Mouse (Mus musculus) thymus, adult 2 months (tissue): Measurements from ENCODE around the gene Tomm70a. TPM values are rescaled to one million over a fixed set of nuclear protein-coding genes. Genes with fewer than 3 reads are reported as not detected.

Experiments
- DNase-seq: peaks from one replicate; pipeline ENCODE4 v3.0.0; 2021
- H3K27ac ChIP-seq: fragments of 200-500 bp; 2 replicates; pipeline ENCODE4 v1.5.1; 2012; ENCODE audit warnings: low read length, control low read depth; ENCODE audit not compliant: control insufficient read depth, insufficient read depth
- H3K27me3 ChIP-seq: fragments of 200-500 bp; 2 replicates; pipeline ENCODE4 v1.6.1; 2012; ENCODE audit warnings: mild to moderate bottlenecking, low read length, moderate library complexity, mixed read lengths; ENCODE audit not compliant: control insufficient read depth, insufficient read depth
- H3K36me3 ChIP-seq: fragments of 200-500 bp; 2 replicates; pipeline ENCODE4 v1.6.1; 2012; ENCODE audit warnings: mild to moderate bottlenecking, low read length, moderate library complexity; ENCODE audit not compliant: control insufficient read depth, insufficient read depth
- H3K4me1 ChIP-seq: fragments of 200-500 bp; replicated peaks from 2 replicates; pipeline ENCODE4 v1.6.1; 2012; ENCODE audit warnings: low read length; ENCODE audit not compliant: control insufficient read depth, insufficient read depth
- H3K4me3 ChIP-seq: fragments of 200-500 bp; 2 replicates; pipeline ENCODE4 v1.5.1; 2012; ENCODE audit warnings: mild to moderate bottlenecking, low read length, control low read depth, moderate library complexity; ENCODE audit not compliant: control insufficient read depth, insufficient read depth
- CTCF ChIP-seq: fragments of 200-500 bp; IDR thresholded peaks from 2 replicates; pipeline ENCODE4 v1.5.1; 2012; ENCODE audit warnings: mild to moderate bottlenecking, control low read depth, low read length, moderate library complexity, borderline replicate concordance; ENCODE audit not compliant: control insufficient read depth, poor library complexity, insufficient read depth; ENCODE audit errors: extremely low read depth
- POLR2A ChIP-seq: fragments of 200-500 bp; IDR thresholded peaks from 2 replicates; pipeline ENCODE4 v1.6.1; 2012; ENCODE audit warnings: mild to moderate bottlenecking, low read length, control low read depth, moderate library complexity; ENCODE audit not compliant: control insufficient read depth, poor library complexity, insufficient read depth; ENCODE audit errors: extremely low read depth
- WGBS: fragments of 180-500 bp; shearing (Covaris S2); methylation state at CpG from one replicate; pipeline ENCODE4 v1.1.7; 2018; 5-methylcytosine and 5-hydroxymethylcytosine counted together
- polyA plus RNA-seq: library from polyadenylated mRNA; depleted of rRNA; stranded (reverse); fragments of >200 nt; gene quantifications from 2 replicates; pipeline ENCODE4 v1.2.3, GENCODE M21; 2012

The Tomm70a gene
- polyA plus RNA-seq, 1 experiment = 14.7 TPM

DNA sequence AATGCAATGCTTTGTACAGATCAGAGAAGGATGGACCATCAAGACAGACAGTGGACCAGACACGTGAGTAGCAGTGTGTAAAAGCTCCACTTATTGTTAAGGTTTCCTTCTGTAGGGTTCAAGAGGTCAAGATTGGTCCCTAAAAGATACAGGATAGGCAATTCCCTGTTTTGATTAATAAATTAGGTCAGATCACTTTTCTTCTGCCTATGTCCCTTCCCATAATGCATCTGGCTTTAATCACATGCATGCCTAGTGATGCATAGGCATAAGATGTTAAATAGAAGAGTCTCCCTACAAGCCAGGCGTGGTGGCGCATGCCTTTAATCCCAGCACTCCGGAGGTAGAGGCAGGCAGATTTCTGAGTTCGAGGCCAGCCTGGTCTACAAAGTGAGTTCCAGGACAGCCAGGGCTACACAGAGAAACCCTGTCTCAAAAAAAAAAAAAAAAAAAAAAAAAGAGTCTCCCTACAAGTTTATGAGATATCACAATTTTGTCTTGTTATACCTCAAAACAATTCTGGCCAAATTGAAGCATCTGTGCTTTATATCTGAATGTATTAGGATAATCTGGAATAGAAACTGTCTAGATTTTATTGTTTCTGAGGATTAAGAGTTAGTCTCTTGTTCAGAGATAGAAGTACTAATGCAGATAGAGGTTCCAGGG, 21.8 kb upstream of the Tomm70a start:
- Histone ChIP-seq H3K27ac (no peak overlapping the region), H3K4me3 (no peak overlapping the region), H3K27me3 (no peaks in the 10 kb centered on the region), H3K36me3 (no peaks in the 10 kb centered on the region), H3K4me1 (no peaks in the 10 kb centered on the region)
- TF ChIP-seq CTCF (no peak), POLR2A (no peak)
- no peak for DNase-seq
- 75% methylated on average over 5 of the region's 5 CpGs for whole genome bisulfite sequencing

GRCm38 (mm10) chr16:57101174-57101573, 20.3 kb upstream of the Tomm70a start:
- no peaks in the 10 kb centered on the region for H3K4me1 ChIP-seq
- H3K27me3 ChIP-seq = no peaks in the 10 kb centered on the region
- WGBS = 90% methylated on average over 1 of the region's 1 CpGs

GRCm38 (mm10) chr16:57106185-57106960, 15.1 kb upstream of the Tomm70a start:
- TF ChIP-seq POLR2A (no peak), CTCF (no peak)
- no peaks in the 10 kb centered on the region for H3K27me3 ChIP-seq
- DNase-seq = no peak
- H3K27ac ChIP-seq = no peak overlapping the region
- no peak overlapping the region for H3K4me3 ChIP-seq
- WGBS = 83% methylated on average over 5 of the region's 5 CpGs
- no peaks in the 10 kb centered on the region for H3K36me3 ChIP-seq
- no peaks in the 10 kb centered on the region for H3K4me1 ChIP-seq

More at GRCm38 (mm10) chr16:57101174-57101573, 20.3 kb upstream of the Tomm70a start:
- Histone ChIP-seq H3K36me3 (no peaks in the 10 kb centered on the region), H3K4me3 (no peak overlapping the region), H3K27ac (no peak overlapping the region)
- no peak for DNase-seq
- TF ChIP-seq POLR2A = no peak

GRCm38 (mm10) chr16:57116066-57116465, 5.4 kb upstream of the Tomm70a start:
- no peak for DNase-seq
- no peaks in the 10 kb centered on the region for H3K4me1 ChIP-seq
- H3K27ac ChIP-seq = no peak overlapping the region
- TF ChIP-seq POLR2A (no peak), CTCF (no peak)
- peaks cover 2% of the 10 kb centered on the region; the same call in 1 of the 2 replicates for H3K27me3 ChIP-seq
- no peaks in the 10 kb centered on the region for H3K36me3 ChIP-seq
- no peak overlapping the region for H3K4me3 ChIP-seq

GRCm38 (mm10) chr16:57117562-57117961, 3.9 kb upstream of the Tomm70a start:
- Histone ChIP-seq H3K27ac (no peak overlapping the region), H3K4me3 (no peak overlapping the region), H3K4me1 (no peaks in the 10 kb centered on the region), H3K27me3 (peaks cover 2% of the 10 kb centered on the region; the same call in 1 of the 2 replicates), H3K36me3 (no peaks in the 10 kb centered on the region)
- DNase-seq = no peak
- TF ChIP-seq CTCF (no peak), POLR2A (no peak)
- WGBS = 67% methylated on average over 2 of the region's 2 CpGs

GRCm38 (mm10) chr16:57121816-57122415, 413 bp downstream of the Tomm70a start:
- TF ChIP-seq CTCF (no peak), POLR2A (no peak)
- Histone ChIP-seq H3K36me3 (no peaks in the 10 kb centered on the region), H3K27ac (peak overlapping the region; percentile 11; the same call in 1 of the 2 replicates), H3K27me3 (peaks cover 2% of the 10 kb centered on the region; the same call in 1 of the 2 replicates), H3K4me1 (no peaks in the 10 kb centered on the region), H3K4me3 (peak overlapping the region; percentile 94)
- no peak for DNase-seq
- under 1% methylated on average over 59 of the region's 59 CpGs for whole genome bisulfite sequencing
